Mouse (Mus musculus) Patski (cell line): ENCODE results near the gene Mtch1. TPM values are rescaled to one million over a fixed set of nuclear protein-coding genes. Genes with fewer than 3 reads are reported as not detected.
"Not testable (repeated sequence)": the region's sequence is repeated elsewhere in the genome, so short reads cannot be mapped to it uniquely, and the experiment has no call there.

Source experiments
- ATAC-seq: fragments of 100-300 bp; one replicate; pipeline ENCODE4 v1.8.0; 2021
- CTCF ChIA-PET: fragments of 350-600 bp; sonication (Branson Sonifier 250); formaldehyde crosslinking; loops from one replicate; lab custom pipeline; 2022; ENCODE audit warnings: inconsistent platforms; lab: Charles Lee
- POLR2A ChIA-PET: fragments of 350-600 bp; sonication (Branson Sonifier 250); formaldehyde crosslinking; loops from one replicate; lab custom pipeline; 2022; ENCODE audit warnings: antibody characterized with exemption, inconsistent platforms; lab: Charles Lee
- DNase-seq: peaks from one replicate; pipeline ENCODE4 v3.0.0-alpha.2; 2011; ENCODE audit warnings: low read depth, low spot score
- H3K27me3 ChIP-seq: fragments of 371-371 bp; one replicate; pipeline ENCODE4 v1.5.1; 2021
- CTCF ChIP-seq: fragments of 100-300 bp; IDR thresholded peaks from one replicate; pipeline ENCODE4 v1.5.1; 2021
- in situ Hi-C: fragments of 300-500 bp; cut with MboI; formaldehyde crosslinking; loops from 3 replicates; pipeline ENCODE4 v1.11.1; 2018; ENCODE audit warnings: low pct_unique_long_range_greater_than_20kb, mixed read lengths
- polyA plus RNA-seq: library from polyadenylated mRNA; unstranded; gene quantifications from one replicate; pipeline ENCODE4 v1.2.3, GENCODE M21; 2021

Mtch1 gene
- polyA plus RNA-seq, 1 experiment from 2014 or later: 349 TPM

- in situ Hi-C loops: loop anchor here (5.0 kb wide), 2 partner anchors 103 to 188 kb away; partner anchors contain the start of gene Ppil1
- TF ChIP-seq CTCF: no peak
- ChIA-PET CTCF (no interaction called here), POLR2A (no interaction called here)
- H3K27me3 ChIP-seq: no peaks in the 10 kb centered on the region
- DNase-seq: no peak
- no peak for ATAC-seq
Measured at GRCm38 (mm10) chr17:29365105-29365621, 17.4 kb upstream of the Mtch1 start.

GRCm38 (mm10) chr17:29363109-29363508 is 15.4 kb upstream of the Mtch1 start:
- in situ Hi-C loops: no loop called here
- ChIA-PET POLR2A (no interaction called here), CTCF (no interaction called here)
- ATAC-seq (no peak), DNase-seq (no peak)
- TF ChIP-seq CTCF: no peak
- H3K27me3 ChIP-seq: no peaks in the 10 kb centered on the region

GRCm38 (mm10) chr17:29361982-29362691 is 14.4 kb upstream of the Mtch1 start:
- ATAC-seq: no peak

GRCm38 (mm10) chr17:29360761-29361221 is 13.1 kb upstream of the Mtch1 start, which contains the start of gene Fgd2:
Gene Fgd2 (plus strand): TSS chr17:29360914.
- POLR2A ChIA-PET: no interaction called here
- H3K27me3 ChIP-seq: no peaks in the 10 kb centered on the region
- in situ Hi-C loops: no loop called here
- no peak for ATAC-seq
- CTCF ChIA-PET: interaction anchor here (2.7 kb wide), 1 partner anchor 11 kb away, joined by 7 read pairs; no protein-coding TSS in a partner anchor
- no peak for DNase-seq
- no peak for TF ChIP-seq CTCF

More at GRCm38 (mm10) chr17:29361982-29362691, 14.4 kb upstream of the Mtch1 start:
- in situ Hi-C loops: no loop called here
- no peak for TF ChIP-seq CTCF
- POLR2A ChIA-PET: no interaction called here
- no peaks in the 10 kb centered on the region for H3K27me3 ChIP-seq
- CTCF ChIA-PET: interaction anchor here (0.7 to 1.6 kb wide), 2 partner anchors 9 to 24 kb away, joined by 3 to 7 read pairs; no protein-coding TSS in a partner anchor
- no peak for DNase-seq

- ChIA-PET CTCF (interaction anchor here (2.7 kb wide), 1 partner anchor 12 kb away, joined by 7 read pairs; no protein-coding TSS in a partner anchor), POLR2A (no interaction called here)
- DNase-seq (no peak), ATAC-seq (no peak)
- H3K27me3 ChIP-seq: no peaks in the 10 kb centered on the region
- in situ Hi-C loops: no loop called here
- no peak for TF ChIP-seq CTCF
Measured at GRCm38 (mm10) chr17:29358928-29359327, 11.2 kb upstream of the Mtch1 start.

GRCm38 (mm10) chr17:29356882-29357281 is 9.1 kb upstream of the Mtch1 start:
- ATAC-seq: no peak

DNA sequence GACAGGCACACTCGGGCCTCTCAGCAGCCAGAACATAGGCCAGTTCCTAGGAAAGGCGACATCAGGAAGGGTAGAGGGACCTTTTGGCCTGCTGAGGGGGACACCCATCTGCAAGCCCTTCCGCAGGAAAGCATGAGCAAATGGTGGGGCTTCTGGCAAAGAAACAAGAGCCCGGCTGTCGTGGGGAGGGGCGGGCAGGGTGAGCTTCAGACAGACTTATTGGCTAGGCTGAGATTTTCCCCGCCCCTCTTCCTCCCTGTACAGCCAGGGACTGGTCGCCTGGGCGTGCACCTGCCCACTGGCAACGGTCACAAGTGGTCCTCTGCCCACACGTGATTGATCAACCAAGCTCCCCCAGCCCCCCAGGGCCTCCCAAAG is 8.7 kb upstream of the Mtch1 start:
- ChIA-PET POLR2A (interaction anchor here (1.4 kb wide), 1 partner anchor 59 kb away, joined by 3 read pairs; no protein-coding TSS in a partner anchor), CTCF (interaction anchor here (1.0 to 2.6 kb wide), 2 partner anchors 15 to 88 kb away, joined by 3 to 11 read pairs; partner anchors contain the start of gene BC004004)
- ATAC-seq (no peak), DNase-seq (no peak)
- in situ Hi-C loops: no loop called here
- H3K27me3 ChIP-seq: no peaks in the 10 kb centered on the region
- no peak for TF ChIP-seq CTCF

More at GRCm38 (mm10) chr17:29356882-29357281, 9.1 kb upstream of the Mtch1 start:
- ChIA-PET CTCF (interaction anchor here (1.0 to 2.6 kb wide), 2 partner anchors 14 to 88 kb away, joined by 3 to 11 read pairs; partner anchors contain the start of gene BC004004), POLR2A (interaction anchor here (1.4 kb wide), 1 partner anchor 59 kb away, joined by 3 read pairs; no protein-coding TSS in a partner anchor)
- no peak for TF ChIP-seq CTCF
- no peak for DNase-seq
- H3K27me3 ChIP-seq: no peaks in the 10 kb centered on the region
- in situ Hi-C loops: no loop called here

GRCm38 (mm10) chr17:29355841-29356478 is 8.2 kb upstream of the Mtch1 start:
- DNase-seq (no peak), ATAC-seq (no peak)
- CTCF ChIA-PET: interaction anchor here (1.0 to 2.6 kb wide), 2 partner anchors 15 to 87 kb away, joined by 3 to 11 read pairs; partner anchors contain the start of gene BC004004
- no peaks in the 10 kb centered on the region for H3K27me3 ChIP-seq
- POLR2A ChIA-PET: interaction anchor here (1.4 kb wide), 1 partner anchor 58 kb away, joined by 3 read pairs; no protein-coding TSS in a partner anchor
- in situ Hi-C loops: no loop called here
- no peak for TF ChIP-seq CTCF

DNA sequence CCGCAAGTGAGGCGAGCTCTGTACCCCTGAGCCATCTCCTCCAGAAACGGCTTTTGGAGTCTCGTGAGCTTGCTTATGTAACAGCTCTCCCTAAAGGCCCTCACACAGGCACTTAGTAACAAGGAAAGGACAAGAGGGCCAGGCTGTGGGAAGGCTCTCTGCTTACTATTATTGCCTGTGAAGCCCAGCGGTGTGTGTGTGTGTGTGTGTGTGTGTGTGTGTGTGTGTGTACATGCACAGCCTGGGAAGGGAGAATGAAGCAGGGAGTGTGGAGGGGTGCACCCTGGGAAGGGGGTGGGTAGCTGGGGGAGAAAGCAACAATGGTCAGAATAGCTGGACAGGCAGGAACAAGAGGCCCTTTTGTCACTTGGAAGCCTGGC is 7.7 kb upstream of the Mtch1 start:
- DNase-seq: no peak
- no peak for TF ChIP-seq CTCF
- ChIA-PET POLR2A (interaction anchor here (1.4 kb wide), 1 partner anchor 58 kb away, joined by 3 read pairs; no protein-coding TSS in a partner anchor), CTCF (interaction anchor here (2.6 kb wide), 1 partner anchor 16 kb away, joined by 11 read pairs; no protein-coding TSS in a partner anchor)
- in situ Hi-C loops: no loop called here
- no peaks in the 10 kb centered on the region for H3K27me3 ChIP-seq
- ATAC-seq: no peak

DNA sequence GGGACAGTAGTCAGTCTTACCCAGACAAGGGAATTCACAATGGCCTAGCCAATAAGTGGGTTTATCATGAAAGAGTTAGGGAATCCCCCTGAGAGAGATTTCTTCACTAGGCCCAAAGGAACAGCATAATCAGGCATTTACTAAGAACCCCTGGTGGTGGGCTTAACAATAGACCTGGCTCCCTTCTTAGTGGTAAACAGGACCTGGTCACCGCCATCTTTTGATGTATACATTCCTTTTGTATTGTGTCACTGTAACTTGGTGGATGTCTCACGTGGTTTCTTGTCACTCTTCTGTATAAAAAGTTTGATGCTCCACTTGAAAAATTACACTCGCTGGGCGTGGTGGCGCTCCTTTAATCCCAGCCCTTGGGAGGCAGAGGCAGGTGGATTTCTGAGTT is 3.3 kb upstream of the Mtch1 start:
- H3K27me3 ChIP-seq, ATAC-seq, DNase-seq, in situ Hi-C loops, POLR2A ChIA-PET: not testable (repeated sequence)
- CTCF ChIA-PET: interaction anchor here (1.3 kb wide), 1 partner anchor 20 kb away, joined by 4 read pairs; no protein-coding TSS in a partner anchor
